Mouse (Mus musculus): ENCODE data around the gene Pitpna. TPM values are rescaled to one million over a fixed set of nuclear protein-coding genes. Genes with fewer than 3 reads are reported as not detected.

The Pitpna gene
- polyA plus RNA-seq, 1 experiment from 2014 or later = 71.1 TPM

DNA sequence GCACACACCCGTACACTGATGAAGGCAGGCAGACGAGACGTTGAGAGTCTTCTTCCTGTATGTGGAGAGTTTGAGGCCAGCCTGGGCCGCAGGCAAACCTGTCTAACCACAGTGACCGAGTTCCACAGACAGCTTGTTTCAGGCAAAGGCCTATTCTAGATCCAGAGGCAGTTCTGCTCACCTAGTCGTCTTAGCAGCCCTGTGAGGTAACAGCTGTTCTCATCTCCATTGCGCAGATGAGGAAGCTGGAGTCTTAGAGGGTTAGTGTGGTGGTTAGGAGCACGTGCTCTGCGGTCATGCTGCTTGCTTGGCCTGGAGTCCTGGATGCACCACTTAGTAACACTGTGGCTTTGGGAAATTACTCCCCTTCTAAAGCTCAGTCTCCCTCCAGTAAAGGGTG lies 56.8 kb downstream of the Pitpna start:
- 75% methylated on average over 9 of the region's 9 CpGs for WGBS
- DNase-seq (ENCODE audit: low spot score) (no peak), ATAC-seq (no peak)
- no peaks in the 10 kb centered on the region for H3K27me3 ChIP-seq (replicated peaks; ENCODE audit: insufficient read depth, low read length)
- peaks cover 1% of the 10 kb centered on the region; the same call in 1 of the 2 replicates for H3K4me1 ChIP-seq (ENCODE audit: insufficient read depth, low read depth, low read length)
- H3K9ac ChIP-seq (replicated peaks; ENCODE audit: low read depth) = no peak overlapping the region
- H3K4me2 ChIP-seq (replicated peaks; ENCODE audit: low read depth, low read length) = no peak overlapping the region
- no peak overlapping the region for H3K4me3 ChIP-seq (ENCODE audit: low read depth, low read length)
- no peaks in the 10 kb centered on the region for H3K9me3 ChIP-seq (ENCODE audit: low read length)
- peaks cover 11% of the 10 kb centered on the region; the same call in 1 of the 2 replicates for H3K36me3 ChIP-seq (ENCODE audit: insufficient read depth, low read length)
- TF ChIP-seq EP300 (IDR thresholded peaks at IDR 0.05) = no peak
- no peak for TF ChIP-seq CTCF (IDR thresholded peaks at IDR 0.05)
- no peak overlapping the region for H3K27ac ChIP-seq (ENCODE audit: low read length)

DNA sequence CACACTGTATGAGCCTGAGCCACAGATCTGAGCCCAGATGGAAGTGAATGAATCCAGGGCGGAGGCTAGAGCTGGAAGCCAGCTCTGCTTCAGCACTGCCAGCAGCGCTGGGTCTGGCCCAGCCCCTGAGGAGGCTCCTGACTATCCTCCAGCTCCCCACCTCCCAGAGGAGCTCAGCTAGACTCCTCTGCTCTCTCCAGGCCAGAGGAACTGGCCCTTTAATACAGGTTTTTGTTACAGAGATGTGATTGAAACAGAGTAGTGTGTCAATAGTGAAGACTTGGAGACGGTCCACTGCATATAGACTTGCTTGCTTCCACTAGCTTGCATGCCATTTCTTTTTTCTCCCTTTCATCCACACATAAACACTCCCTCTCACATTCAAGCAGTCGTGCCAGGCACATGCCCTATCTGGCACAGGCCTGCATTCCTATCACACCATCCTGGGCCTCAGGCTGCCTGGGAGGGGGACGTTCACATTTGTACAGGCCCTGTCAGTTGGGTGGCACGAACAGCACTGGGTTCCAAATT lies 59.8 kb downstream of the Pitpna start:
- no peak overlapping the region for H3K9ac ChIP-seq (replicated peaks; ENCODE audit: low read depth)
- TF ChIP-seq CTCF (IDR thresholded peaks at IDR 0.05) (no peak), EP300 (IDR thresholded peaks at IDR 0.05) (no peak)
- 0 out of 2 replicates have a peak overlapping the region, but pooled peaks have one; percentile 97 for H3K27ac ChIP-seq (ENCODE audit: low read length)

DNA sequence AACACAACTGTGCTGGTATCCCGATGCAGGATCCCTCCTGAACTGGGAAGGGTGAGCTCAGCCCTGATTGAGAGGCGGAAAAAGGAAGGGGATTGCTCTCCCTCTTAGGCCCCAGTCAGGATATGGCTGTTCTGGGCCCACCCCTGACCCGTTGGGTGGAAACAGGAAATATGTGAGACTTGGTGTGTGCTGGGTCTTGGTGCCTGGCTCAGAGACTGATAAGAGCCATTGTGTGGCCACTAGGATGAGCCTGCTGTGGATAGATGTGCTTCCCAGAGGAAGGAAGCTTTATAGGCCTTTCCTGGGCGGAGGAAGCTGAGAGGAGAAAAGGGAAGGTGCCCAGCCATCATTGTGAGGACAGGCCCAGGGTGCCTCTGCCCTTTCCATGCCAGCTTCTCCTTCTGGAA lies 61.3 kb downstream of the Pitpna start:
- TF ChIP-seq EP300 (IDR thresholded peaks at IDR 0.05) = peak; percentile 88
- TF ChIP-seq CTCF (IDR thresholded peaks at IDR 0.05) = peak; percentile 36; the same call in 1 of the 2 replicates
- Histone ChIP-seq H3K4me3 (ENCODE audit: low read depth, low read length) (no peak overlapping the region), H3K4me1 (ENCODE audit: insufficient read depth, low read depth, low read length) (peaks cover 23% of the 10 kb centered on the region), H3K36me3 (ENCODE audit: insufficient read depth, low read length) (0 out of 2 replicates have a peak, but pooled peaks cover 6% of the 10 kb centered on the region), H3K27ac (ENCODE audit: low read length) (peak overlapping the region; percentile 97), H3K27me3 (replicated peaks; ENCODE audit: insufficient read depth, low read length) (no peaks in the 10 kb centered on the region), H3K9ac (replicated peaks; ENCODE audit: low read depth) (no peak overlapping the region), H3K4me2 (replicated peaks; ENCODE audit: low read depth, low read length) (no peak overlapping the region), H3K9me3 (ENCODE audit: low read length) (no peaks in the 10 kb centered on the region)
- ATAC-seq = peak; percentile 42
- 59% methylated on average over 4 of the region's 4 CpGs for WGBS
- DNase-seq (ENCODE audit: low spot score) = peak; percentile 74

More for the DNA sequence above, 59.8 kb downstream of the Pitpna start:
- ATAC-seq (no peak), DNase-seq (ENCODE audit: low spot score) (no peak)
- WGBS = 63% methylated on average over 6 of the region's 6 CpGs
- no peak overlapping the region for H3K4me3 ChIP-seq (ENCODE audit: low read depth, low read length)
- no peak overlapping the region for H3K4me2 ChIP-seq (replicated peaks; ENCODE audit: low read depth, low read length)
- H3K36me3 ChIP-seq (ENCODE audit: insufficient read depth, low read length) = 0 out of 2 replicates have a peak, but pooled peaks cover 6% of the 10 kb centered on the region
- peaks cover 18% of the 10 kb centered on the region for H3K4me1 ChIP-seq (ENCODE audit: insufficient read depth, low read depth, low read length)
- no peaks in the 10 kb centered on the region for H3K9me3 ChIP-seq (ENCODE audit: low read length)
- H3K27me3 ChIP-seq (replicated peaks; ENCODE audit: insufficient read depth, low read length) = no peaks in the 10 kb centered on the region

DNA sequence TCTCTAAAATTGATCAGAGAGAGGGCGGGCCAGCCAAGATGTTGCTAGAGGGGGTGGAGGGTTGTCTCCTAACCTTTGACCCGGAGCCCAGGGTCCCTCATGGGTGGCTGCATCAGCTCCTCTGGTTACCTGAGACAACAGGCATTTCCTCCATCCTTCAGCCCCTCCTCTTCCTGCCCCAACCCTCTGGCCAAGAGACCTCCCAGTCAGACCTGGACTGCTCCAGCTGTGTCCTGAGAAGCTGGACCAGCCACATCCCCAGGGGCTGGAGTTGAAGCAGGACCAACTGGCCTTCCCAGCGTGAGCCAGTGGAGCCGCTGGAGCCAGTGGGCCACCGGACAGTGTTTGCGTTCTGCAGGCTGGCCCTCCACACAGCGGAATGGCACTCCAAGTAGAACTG lies 62.4 kb downstream of the Pitpna start, which contains the start of gene Myo1c:
TSS of gene Myo1c (plus strand) at position 194 of the 400 bp plus-strand sequence.
- Histone ChIP-seq H3K9ac (replicated peaks; ENCODE audit: low read depth) (peak within 1 kb of the TSS; percentile 79), H3K9me3 (ENCODE audit: low read length) (no peaks in the 10 kb centered on the region), H3K36me3 (ENCODE audit: insufficient read depth, low read length) (0 out of 2 replicates have a peak, but pooled peaks cover 6% of the 10 kb centered on the region), H3K27ac (ENCODE audit: low read length) (peak within 1 kb of the TSS; percentile 97), H3K4me1 (ENCODE audit: insufficient read depth, low read depth, low read length) (peaks cover 33% of the 10 kb centered on the region), H3K4me3 (ENCODE audit: low read depth, low read length) (peak within 1 kb of the TSS; percentile 73), H3K4me2 (replicated peaks; ENCODE audit: low read depth, low read length) (peak within 1 kb of the TSS; percentile 73), H3K27me3 (replicated peaks; ENCODE audit: insufficient read depth, low read length) (no peaks in the 10 kb centered on the region)
- DNase-seq (ENCODE audit: low spot score) = peak; percentile 23
- no peak for TF ChIP-seq EP300 (IDR thresholded peaks at IDR 0.05)
- WGBS = 66% methylated on average over 7 of the region's 7 CpGs
- no peak for ATAC-seq

DNA sequence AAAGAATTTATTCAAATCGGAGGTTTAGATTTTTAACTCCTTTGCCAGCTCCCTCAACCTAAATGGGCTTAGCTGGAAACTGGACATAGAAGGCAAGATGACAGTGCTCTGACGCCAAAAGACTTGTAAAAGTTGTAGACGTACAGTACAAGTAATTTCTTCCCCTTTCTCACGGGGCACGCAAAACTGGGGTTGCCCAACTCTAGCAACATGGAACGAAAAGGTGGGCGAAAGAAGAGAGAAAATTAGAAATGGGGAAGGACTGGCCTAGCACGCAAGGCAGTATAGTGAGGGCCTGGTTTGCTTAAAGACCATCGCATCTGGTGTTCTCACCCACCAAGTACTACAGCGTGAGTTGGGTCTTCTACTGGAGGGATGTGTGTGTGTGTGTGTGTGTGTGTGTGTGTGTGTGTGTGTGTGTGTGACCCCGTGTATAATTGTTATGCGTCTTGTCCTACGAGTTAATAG lies 63.1 kb downstream of the Pitpna start:
- Histone ChIP-seq H3K4me2 (replicated peaks; ENCODE audit: low read depth, low read length) (peak overlapping the region; percentile 73), H3K4me1 (ENCODE audit: insufficient read depth, low read depth, low read length) (peaks cover 33% of the 10 kb centered on the region), H3K27ac (ENCODE audit: low read length) (peak overlapping the region; percentile 97), H3K27me3 (replicated peaks; ENCODE audit: insufficient read depth, low read length) (no peaks in the 10 kb centered on the region), H3K9ac (replicated peaks; ENCODE audit: low read depth) (0 out of 2 replicates have a peak overlapping the region, but pooled peaks have one; percentile 79), H3K4me3 (ENCODE audit: low read depth, low read length) (peak overlapping the region; percentile 73), H3K36me3 (ENCODE audit: insufficient read depth, low read length) (0 out of 2 replicates have a peak, but pooled peaks cover 6% of the 10 kb centered on the region), H3K9me3 (ENCODE audit: low read length) (no peaks in the 10 kb centered on the region)
- ATAC-seq (no peak), DNase-seq (ENCODE audit: low spot score) (peak; percentile 31)
- TF ChIP-seq CTCF (IDR thresholded peaks at IDR 0.05) (no peak), EP300 (IDR thresholded peaks at IDR 0.05) (0 out of 2 replicates have a peak, but pooled peaks have one; percentile 20)
- 38% methylated on average over 13 of the region's 13 CpGs for WGBS

DNA sequence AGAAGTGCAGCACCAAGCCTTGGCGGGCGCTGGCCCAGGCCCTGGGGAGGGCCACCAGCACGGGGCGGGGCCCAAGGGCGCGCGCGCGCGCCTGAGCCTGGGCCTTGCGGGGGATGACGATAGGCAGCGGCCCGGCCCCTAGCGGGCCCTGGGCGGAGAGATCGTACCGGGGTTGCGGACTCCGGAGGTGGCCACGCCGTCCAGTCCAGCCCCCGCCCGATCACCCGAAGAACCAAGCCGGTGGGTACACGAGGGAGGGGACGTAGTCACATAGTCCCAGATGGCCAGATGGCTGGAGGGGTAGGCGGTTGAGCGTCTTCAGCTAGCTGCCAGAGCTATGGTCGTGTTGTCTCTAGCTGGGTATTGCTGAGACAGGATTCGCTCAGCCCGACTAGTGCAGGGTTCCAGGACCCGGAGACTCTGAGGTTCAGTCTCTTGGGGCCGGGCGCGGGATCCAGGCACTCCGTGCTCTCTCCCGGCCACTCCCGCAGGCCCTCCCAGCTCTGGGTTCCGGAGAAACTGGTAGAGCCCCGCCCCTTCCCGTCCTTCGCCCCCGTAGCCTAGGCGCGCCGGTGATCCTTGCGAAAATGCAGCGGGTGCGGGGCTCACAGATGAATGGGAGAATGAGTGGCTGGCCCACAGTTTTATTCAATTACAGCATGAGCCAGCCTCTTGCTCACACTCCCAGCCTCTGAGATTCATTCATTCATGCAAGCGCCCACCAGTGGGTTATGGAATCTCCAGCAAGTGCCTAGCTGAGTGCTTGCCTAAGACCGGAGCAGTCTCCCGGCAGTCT lies 63.7 kb downstream of the Pitpna start:
- 0% methylated on average over 47 of the region's 54 CpGs for WGBS
- TF ChIP-seq EP300 (IDR thresholded peaks at IDR 0.05) (0 out of 2 replicates have a peak, but pooled peaks have one; percentile 15), CTCF (IDR thresholded peaks at IDR 0.05) (0 out of 2 replicates have a peak, but pooled peaks have one; percentile 18)
- 0 out of 2 replicates have a peak, but pooled peaks cover 4% of the 10 kb centered on the region for H3K36me3 ChIP-seq (ENCODE audit: insufficient read depth, low read length)
- no peaks in the 10 kb centered on the region for H3K9me3 ChIP-seq (ENCODE audit: low read length)
- peaks cover 33% of the 10 kb centered on the region for H3K4me1 ChIP-seq (ENCODE audit: insufficient read depth, low read depth, low read length)
- H3K4me2 ChIP-seq (replicated peaks; ENCODE audit: low read depth, low read length) = peak overlapping the region; percentile 73
- peak overlapping the region; percentile 79 for H3K9ac ChIP-seq (replicated peaks; ENCODE audit: low read depth)
- peak overlapping the region; percentile 97 for H3K27ac ChIP-seq (ENCODE audit: low read length)
- H3K27me3 ChIP-seq (replicated peaks; ENCODE audit: insufficient read depth, low read length) = no peaks in the 10 kb centered on the region
- DNase-seq (ENCODE audit: low spot score) = peak; percentile 88
- ATAC-seq = peak; percentile 57
- H3K4me3 ChIP-seq (ENCODE audit: low read depth, low read length) = peak overlapping the region; percentile 73
